Mouse (Mus musculus): ENCODE data around the gene Dchs1. TPM values are rescaled to one million over a fixed set of nuclear protein-coding genes. Genes with fewer than 3 reads are reported as not detected.
"Not testable (repeated sequence)": the region's sequence is repeated elsewhere in the genome, so short reads cannot be mapped to it uniquely, and the experiment has no call there.

Gene Dchs1
- polyA plus RNA-seq, 1 experiment from 2014 or later = 8.3 TPM

- Histone ChIP-seq H3K4me2 (ENCODE audit: low read length) (no peak overlapping the region), H3K4me3 (ENCODE audit: control insufficient read depth in 1 of 2, insufficient read depth in 1 of 2, low read depth in 1 of 2, low read length in 2 of 2) (no peak overlapping the region), H3K36me3 (ENCODE audit: control insufficient read depth, insufficient read depth, low read length) (peaks cover 66% of the 10 kb centered on the region), H3K27me3 (ENCODE audit: control insufficient read depth, insufficient read depth, low read length) (no peaks in the 10 kb centered on the region), H3K27ac (replicated peaks in 1 of 2; ENCODE audit: control insufficient read depth in 1 of 2, insufficient read depth in 1 of 2, low read depth in 2 of 2, low read length in 2 of 2) (no peak overlapping the region), H3K9me3 (ENCODE audit: control insufficient read depth, low read length) (no peaks in the 10 kb centered on the region), H3K4me1 (ENCODE audit: control insufficient read depth in 2 of 2, insufficient read depth in 2 of 2, low read length in 2 of 2) (peaks cover 3 to 7% of the 10 kb centered on the region in 2 experiments; a peak in 3 of 4 replicates), H3K9ac (ENCODE audit: low read length) (no peak overlapping the region)
- no peak for ATAC-seq (ENCODE audit: insufficient number of reproducible peaks, insufficient read depth, low FRiP score, low read depth)
- WGBS = 84% methylated on average over 10 of the region's 10 CpGs
Measured at GRCm38 (mm10) chr7:105753281-105753680, 34.2 kb downstream of the Dchs1 start.

DNA sequence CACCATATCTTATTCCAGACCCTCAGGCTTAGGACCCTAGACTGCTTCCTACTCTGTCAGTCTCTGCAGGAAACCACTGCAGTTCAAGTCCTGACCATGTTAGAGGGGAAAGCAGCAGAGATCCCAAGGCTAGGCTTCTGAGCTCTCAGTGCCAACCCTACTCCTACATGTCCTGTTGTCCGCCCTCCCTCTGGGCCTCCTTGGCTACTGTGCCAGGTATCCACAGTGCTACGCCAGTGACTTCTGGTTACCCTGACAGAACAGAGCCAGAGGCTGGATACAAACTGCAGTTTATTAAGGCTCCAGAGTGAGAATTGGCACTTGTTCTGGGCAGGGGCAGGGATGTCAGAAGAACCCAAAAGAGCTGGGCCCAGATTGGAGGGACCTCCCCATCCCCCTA is 34.7 kb downstream of the Dchs1 start:
- Histone ChIP-seq H3K9ac (ENCODE audit: low read length) (no peak overlapping the region), H3K27me3 (ENCODE audit: control insufficient read depth, insufficient read depth, low read length) (no peaks in the 10 kb centered on the region), H3K36me3 (ENCODE audit: control insufficient read depth, insufficient read depth, low read length) (peaks cover 66% of the 10 kb centered on the region), H3K27ac (replicated peaks in 1 of 2; ENCODE audit: control insufficient read depth in 1 of 2, insufficient read depth in 1 of 2, low read depth in 2 of 2, low read length in 2 of 2) (no peak overlapping the region), H3K4me3 (ENCODE audit: control insufficient read depth in 1 of 2, insufficient read depth in 1 of 2, low read depth in 1 of 2, low read length in 2 of 2) (no peak overlapping the region), H3K9me3 (ENCODE audit: control insufficient read depth, low read length) (no peaks in the 10 kb centered on the region), H3K4me1 (ENCODE audit: control insufficient read depth in 2 of 2, insufficient read depth in 2 of 2, low read length in 2 of 2) (peaks cover 3 to 7% of the 10 kb centered on the region in 2 experiments; a peak in 3 of 4 replicates), H3K4me2 (ENCODE audit: low read length) (no peak overlapping the region)
- ATAC-seq (ENCODE audit: insufficient number of reproducible peaks, insufficient read depth, low FRiP score, low read depth) = no peak
- WGBS = 84% methylated on average over 2 of the region's 2 CpGs

DNA sequence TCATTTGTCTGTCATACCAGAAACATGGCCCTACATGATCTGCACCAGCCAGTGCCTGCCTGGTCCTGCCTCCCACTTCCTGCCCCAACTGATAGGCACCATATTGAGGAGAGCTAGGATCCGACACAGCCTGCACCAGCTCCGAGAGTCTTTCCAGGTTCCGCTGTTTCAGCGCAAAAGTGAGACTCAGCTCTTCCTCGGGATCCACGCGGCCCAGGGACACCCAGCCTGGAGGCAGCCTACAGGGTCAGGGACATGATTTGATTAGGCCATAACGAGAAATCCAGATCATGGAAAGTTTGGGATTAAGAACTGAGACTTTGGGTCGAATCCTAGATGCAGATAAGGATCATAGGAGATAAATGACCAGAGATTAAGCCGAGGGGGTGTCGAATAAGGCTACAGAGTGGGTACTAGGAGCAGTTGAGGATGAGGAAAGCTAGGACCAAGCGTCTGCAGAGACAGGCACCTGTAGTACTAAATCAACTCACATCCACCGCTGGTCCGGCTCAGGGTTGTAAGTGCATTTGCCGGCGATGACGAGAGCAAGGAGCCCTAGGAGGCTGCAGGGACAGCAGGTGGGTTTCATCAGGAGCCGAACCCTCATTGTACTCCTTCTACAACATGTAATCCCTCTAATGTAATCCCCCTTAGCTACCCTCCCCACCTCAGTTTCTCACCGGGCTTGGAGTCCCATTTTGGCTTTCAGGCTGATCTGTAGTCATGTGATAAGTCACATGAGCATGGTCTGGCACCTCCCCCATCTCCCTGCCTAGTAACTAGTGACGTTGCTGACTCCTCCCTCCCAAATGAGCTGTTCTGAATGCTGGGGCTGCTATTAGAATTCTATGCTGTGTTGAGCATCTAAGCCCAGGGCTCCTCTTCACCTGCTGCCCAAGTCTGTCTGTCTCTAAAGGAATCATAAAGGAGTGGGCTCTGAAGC is 35.7 kb downstream of the Dchs1 start, which contains the start of gene Tpp1:
TSS of gene Tpp1 (minus strand) at position 745 of the 943 bp plus-strand sequence.
- Histone ChIP-seq H3K9me3 (ENCODE audit: control insufficient read depth, low read length) (no peaks in the 10 kb centered on the region), H3K27me3 (ENCODE audit: control insufficient read depth, insufficient read depth, low read length) (no peaks in the 10 kb centered on the region), H3K4me3 (ENCODE audit: control insufficient read depth in 1 of 2, insufficient read depth in 1 of 2, low read depth in 1 of 2, low read length in 2 of 2) (peak within 1 kb of the TSS; percentile 46 to 61), H3K4me2 (ENCODE audit: low read length) (peak within 1 kb of the TSS; percentile 91), H3K27ac (replicated peaks in 1 of 2; ENCODE audit: control insufficient read depth in 1 of 2, insufficient read depth in 1 of 2, low read depth in 2 of 2, low read length in 2 of 2) (peak within 1 kb of the TSS; percentile 14 to 35; a peak in 3 of 4 replicates), H3K4me1 (ENCODE audit: control insufficient read depth in 2 of 2, insufficient read depth in 2 of 2, low read length in 2 of 2) (peaks cover 3 to 7% of the 10 kb centered on the region in 2 experiments; a peak in 3 of 4 replicates), H3K9ac (ENCODE audit: low read length) (peak within 1 kb of the TSS; percentile 69), H3K36me3 (ENCODE audit: control insufficient read depth, insufficient read depth, low read length) (peaks cover 65% of the 10 kb centered on the region)
- WGBS = 14% methylated on average over 20 of the region's 20 CpGs
- peak; percentile 89 for ATAC-seq (ENCODE audit: insufficient number of reproducible peaks, insufficient read depth, low FRiP score, low read depth)

DNA sequence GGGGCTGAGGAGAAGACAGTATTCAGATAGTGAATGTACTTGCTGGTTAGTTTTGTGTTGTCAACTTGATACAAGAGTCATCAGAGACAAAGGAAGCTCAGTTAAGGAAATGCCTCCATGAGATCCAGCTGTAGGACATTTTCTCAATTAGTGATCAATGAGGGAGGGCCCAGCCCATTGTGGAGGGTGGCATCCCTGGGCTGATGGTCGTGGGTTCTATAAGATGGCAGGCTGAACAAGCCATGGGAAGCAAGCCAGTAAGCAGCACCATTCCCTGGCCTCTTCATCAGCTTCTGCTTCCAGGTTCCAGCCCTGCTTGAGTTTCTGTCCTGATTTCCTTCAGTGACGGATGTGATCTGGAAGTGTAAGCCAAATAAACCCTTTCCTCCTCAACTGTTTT is 39.7 kb downstream of the Dchs1 start:
- Histone ChIP-seq H3K4me2 (ENCODE audit: low read length) (no peak overlapping the region), H3K4me1 (ENCODE audit: control insufficient read depth in 2 of 2, insufficient read depth in 2 of 2, low read length in 2 of 2) (peaks cover 3 to 11% of the 10 kb centered on the region in 2 experiments; a peak in 3 of 4 replicates), H3K27me3 (ENCODE audit: control insufficient read depth, insufficient read depth, low read length) (no peaks in the 10 kb centered on the region), H3K36me3 (ENCODE audit: control insufficient read depth, insufficient read depth, low read length) (peaks cover 41% of the 10 kb centered on the region), H3K4me3 (ENCODE audit: control insufficient read depth in 1 of 2, insufficient read depth in 1 of 2, low read depth in 1 of 2, low read length in 2 of 2) (no peak overlapping the region), H3K27ac (replicated peaks in 1 of 2; ENCODE audit: control insufficient read depth in 1 of 2, insufficient read depth in 1 of 2, low read depth in 2 of 2, low read length in 2 of 2) (no peak overlapping the region), H3K9me3 (ENCODE audit: control insufficient read depth, low read length) (no peaks in the 10 kb centered on the region), H3K9ac (ENCODE audit: low read length) (no peak overlapping the region)
- 72% methylated on average over 2 of the region's 2 CpGs for WGBS
- no peak for ATAC-seq (ENCODE audit: insufficient number of reproducible peaks, insufficient read depth, low FRiP score, low read depth)

- peak; percentile 93 for ATAC-seq (ENCODE audit: insufficient number of reproducible peaks, insufficient read depth, low FRiP score, low read depth)
- Histone ChIP-seq H3K9ac (ENCODE audit: low read length) (peak within 1 kb of the TSS; percentile 86), H3K4me3 (ENCODE audit: control insufficient read depth in 1 of 2, insufficient read depth in 1 of 2, low read depth in 1 of 2, low read length in 2 of 2) (peak within 1 kb of the TSS; percentile 73 to 87), H3K9me3 (ENCODE audit: control insufficient read depth, low read length) (no peaks in the 10 kb centered on the region), H3K36me3 (ENCODE audit: control insufficient read depth, insufficient read depth, low read length) (peaks cover 69% of the 10 kb centered on the region), H3K4me2 (ENCODE audit: low read length) (peak within 1 kb of the TSS; percentile 85), H3K4me1 (ENCODE audit: control insufficient read depth in 2 of 2, insufficient read depth in 2 of 2, low read length in 2 of 2) (peaks cover 0 to 10% of the 10 kb centered on the region in 2 experiments; a peak in 2 of 4 replicates), H3K27ac (replicated peaks in 1 of 2; ENCODE audit: control insufficient read depth in 1 of 2, insufficient read depth in 1 of 2, low read depth in 2 of 2, low read length in 2 of 2) (peak within 1 kb of the TSS; percentile 51 to 77), H3K27me3 (ENCODE audit: control insufficient read depth, insufficient read depth, low read length) (no peaks in the 10 kb centered on the region)
- under 1% methylated on average over 67 of the region's 67 CpGs for WGBS
Measured at GRCm38 (mm10) chr7:105743926-105744590, 43.4 kb downstream of the Dchs1 start, which contains the start of gene Taf10. Taf10 (minus strand) TSS chr7:105744361.

GRCm38 (mm10) chr7:105743246-105743925 is 44.1 kb downstream of the Dchs1 start:
- WGBS = 31% methylated on average over 20 of the region's 20 CpGs
- H3K4me2 ChIP-seq (ENCODE audit: low read length) = peak overlapping the region; percentile 85
- ATAC-seq (ENCODE audit: insufficient number of reproducible peaks, insufficient read depth, low FRiP score, low read depth); H3K27me3 ChIP-seq (ENCODE audit: control insufficient read depth, insufficient read depth, low read length); H3K9me3 ChIP-seq (ENCODE audit: control insufficient read depth, low read length): not testable (repeated sequence)
- H3K4me1 ChIP-seq (ENCODE audit: control insufficient read depth in 2 of 2, insufficient read depth in 2 of 2, low read length in 2 of 2) = peaks cover 3 to 15% of the 10 kb centered on the region in 2 experiments
- peak overlapping the region; percentile 86 for H3K9ac ChIP-seq (ENCODE audit: low read length)
- H3K36me3 ChIP-seq (ENCODE audit: control insufficient read depth, insufficient read depth, low read length) = peaks cover 63% of the 10 kb centered on the region
- peak overlapping the region; percentile 73 to 87 for H3K4me3 ChIP-seq (ENCODE audit: control insufficient read depth in 1 of 2, insufficient read depth in 1 of 2, low read depth in 1 of 2, low read length in 2 of 2)
- peak overlapping the region in 1 of 2 experiments; percentile 77; a peak in 3 of 4 replicates for H3K27ac ChIP-seq (replicated peaks in 1 of 2; ENCODE audit: control insufficient read depth in 1 of 2, insufficient read depth in 1 of 2, low read depth in 2 of 2, low read length in 2 of 2)
